Mouse (Mus musculus): ENCODE data around the gene Ptn.
"Not testable (repeated sequence)": the region's sequence is repeated elsewhere in the genome, so short reads cannot be mapped to it uniquely, and the experiment has no call there.

Ptn gene

GRCm38 (mm10) chr6:36752887-36753286 lies 57.1 kb downstream of the Ptn start:
- no peak for DNase-seq

GRCm38 (mm10) chr6:36739811-36740210 lies 70.2 kb downstream of the Ptn start:
- no peak for DNase-seq

- DNase-seq: no peak
These were observed 73.3 kb downstream of the Ptn start for GRCm38 (mm10) chr6:36736763-36737162.

- DNase-seq: not testable (repeated sequence)
These were observed 74.4 kb downstream of the Ptn start for GRCm38 (mm10) chr6:36735622-36736021.

GRCm38 (mm10) chr6:36729811-36730210 lies 80.2 kb downstream of the Ptn start:
- DNase-seq: not testable (repeated sequence)

GRCm38 (mm10) chr6:36728079-36728478 lies 81.9 kb downstream of the Ptn start:
- peak; percentile 10 for DNase-seq

- peak; percentile 37 for DNase-seq
These were observed 84.4 kb downstream of the Ptn start for GRCm38 (mm10) chr6:36725509-36726160.

GRCm38 (mm10) chr6:36722769-36723549 lies 87.1 kb downstream of the Ptn start:
- no peak for DNase-seq

GRCm38 (mm10) chr6:36713329-36713728 lies 96.7 kb downstream of the Ptn start:
- DNase-seq: no peak

- DNase-seq: no peak
These were observed 114.5 kb downstream of the Ptn start for GRCm38 (mm10) chr6:36695481-36695880.

- peak; percentile 61 for DNase-seq
These were observed 118.5 kb downstream of the Ptn start for GRCm38 (mm10) chr6:36691497-36691896.

GRCm38 (mm10) chr6:36690941-36691340 lies 119.1 kb downstream of the Ptn start:
- DNase-seq: no peak

GRCm38 (mm10) chr6:36676710-36677691 lies 133.0 kb downstream of the Ptn start:
- peak; percentile 65 for DNase-seq

- no peak for DNase-seq
These were observed 137.4 kb downstream of the Ptn start for GRCm38 (mm10) chr6:36672399-36673221.

- DNase-seq: no peak
These were observed 138.7 kb downstream of the Ptn start for GRCm38 (mm10) chr6:36671274-36671673.

Data from kidney, postnatal 14 days (tissue).